Mouse (Mus musculus): ENCODE measurements around the gene Zfp663. TPM values are rescaled to one million over a fixed set of nuclear protein-coding genes. Genes with fewer than 3 reads are reported as not detected.
A peak's percentile ranks its signal among the peaks of the same experiment; 100 is the strongest.

The Zfp663 gene
- polyA plus RNA-seq, 1 experiment from 2014 or later: 0.23 TPM

DNA sequence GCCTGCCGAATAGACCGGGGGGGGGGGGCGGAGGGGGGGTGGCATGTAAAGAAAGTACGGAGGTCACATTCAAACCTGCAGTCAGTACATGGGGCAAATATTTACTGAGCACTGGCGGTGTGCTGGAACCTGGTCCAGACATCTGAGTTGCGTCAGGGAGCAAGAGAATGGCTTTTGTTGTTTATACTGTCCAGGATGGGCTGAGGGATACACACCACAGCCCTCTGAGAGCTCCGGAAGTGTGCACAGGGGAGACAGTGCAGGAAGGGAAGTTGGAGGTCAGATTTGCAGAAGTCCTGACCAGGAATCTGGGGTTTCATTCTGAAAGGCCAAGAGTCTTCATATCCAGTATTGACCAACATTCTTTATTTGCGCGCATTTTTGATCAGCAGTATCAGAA is 36.4 kb upstream of the Zfp663 start:
- 29% methylated on average over 9 of the region's 9 CpGs for WGBS
- ATAC-seq (ENCODE audit: insufficient number of reproducible peaks, insufficient read depth, low FRiP score, low read depth): no peak
- H3K9ac ChIP-seq (replicated peaks; ENCODE audit: low read depth, low read length): no peak overlapping the region
- no peak overlapping the region for H3K4me2 ChIP-seq (replicated peaks; ENCODE audit: low read depth, low read length)
- H3K36me3 ChIP-seq (ENCODE audit: control insufficient read depth, insufficient read depth, low read length): no peaks in the 10 kb centered on the region
- H3K4me3 ChIP-seq (ENCODE audit: low read depth, low read length): no peak overlapping the region
- H3K27ac ChIP-seq (ENCODE audit: low read length): no peak overlapping the region
- H3K9me3 ChIP-seq (ENCODE audit: control insufficient read depth, low read depth, low read length): no peaks in the 10 kb centered on the region
- H3K27me3 ChIP-seq (ENCODE audit: control insufficient read depth, insufficient read depth, low read length): no peaks in the 10 kb centered on the region
- H3K4me1 ChIP-seq (ENCODE audit: control insufficient read depth, insufficient read depth, low read length): no peaks in the 10 kb centered on the region

DNA sequence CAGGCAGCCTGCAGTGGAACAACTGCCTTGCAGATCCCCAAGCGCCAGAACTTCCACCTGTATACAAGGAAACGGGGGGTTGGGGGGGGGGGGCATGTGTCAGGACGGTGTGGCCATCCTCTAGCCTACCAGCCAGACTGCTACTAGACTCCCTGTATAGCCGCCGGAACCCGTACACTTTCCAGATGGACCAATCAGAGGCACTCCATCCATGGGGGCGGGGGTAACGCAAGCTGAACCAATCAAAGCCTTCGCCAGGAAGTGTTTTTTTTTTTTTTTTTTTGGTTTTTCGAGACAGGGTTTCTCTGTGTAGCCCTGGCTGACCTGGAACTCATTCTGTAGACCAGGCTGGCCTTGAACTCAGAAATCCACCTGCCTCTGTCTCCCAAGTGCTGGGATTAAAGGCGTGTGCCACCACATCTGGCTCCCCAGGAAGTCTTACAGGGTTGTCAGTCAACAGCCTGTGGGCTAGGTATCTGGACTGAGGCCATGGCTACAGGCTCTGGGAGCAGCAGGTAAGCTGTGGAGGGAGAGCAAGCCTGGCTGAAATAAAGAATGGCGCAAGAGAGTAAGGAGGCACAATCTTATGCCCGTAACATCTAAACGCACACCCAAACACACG is 29.7 kb upstream of the Zfp663 start:
- no peak overlapping the region for H3K4me2 ChIP-seq (replicated peaks; ENCODE audit: low read depth, low read length)
- no peak overlapping the region for H3K4me3 ChIP-seq (ENCODE audit: low read depth, low read length)
- ATAC-seq (ENCODE audit: insufficient number of reproducible peaks, insufficient read depth, low FRiP score, low read depth): no peak
- H3K27ac ChIP-seq (ENCODE audit: low read length): no peak overlapping the region
- no peaks in the 10 kb centered on the region for H3K36me3 ChIP-seq (ENCODE audit: control insufficient read depth, insufficient read depth, low read length)
- H3K9ac ChIP-seq (replicated peaks; ENCODE audit: low read depth, low read length): no peak overlapping the region
- H3K4me1 ChIP-seq (ENCODE audit: control insufficient read depth, insufficient read depth, low read length): peaks cover 5% of the 10 kb centered on the region; the same call in 1 of the 2 replicates
- 65% methylated on average over 14 of the region's 15 CpGs for WGBS
- no peaks in the 10 kb centered on the region for H3K9me3 ChIP-seq (ENCODE audit: control insufficient read depth, low read depth, low read length)
- H3K27me3 ChIP-seq (ENCODE audit: control insufficient read depth, insufficient read depth, low read length): no peaks in the 10 kb centered on the region

DNA sequence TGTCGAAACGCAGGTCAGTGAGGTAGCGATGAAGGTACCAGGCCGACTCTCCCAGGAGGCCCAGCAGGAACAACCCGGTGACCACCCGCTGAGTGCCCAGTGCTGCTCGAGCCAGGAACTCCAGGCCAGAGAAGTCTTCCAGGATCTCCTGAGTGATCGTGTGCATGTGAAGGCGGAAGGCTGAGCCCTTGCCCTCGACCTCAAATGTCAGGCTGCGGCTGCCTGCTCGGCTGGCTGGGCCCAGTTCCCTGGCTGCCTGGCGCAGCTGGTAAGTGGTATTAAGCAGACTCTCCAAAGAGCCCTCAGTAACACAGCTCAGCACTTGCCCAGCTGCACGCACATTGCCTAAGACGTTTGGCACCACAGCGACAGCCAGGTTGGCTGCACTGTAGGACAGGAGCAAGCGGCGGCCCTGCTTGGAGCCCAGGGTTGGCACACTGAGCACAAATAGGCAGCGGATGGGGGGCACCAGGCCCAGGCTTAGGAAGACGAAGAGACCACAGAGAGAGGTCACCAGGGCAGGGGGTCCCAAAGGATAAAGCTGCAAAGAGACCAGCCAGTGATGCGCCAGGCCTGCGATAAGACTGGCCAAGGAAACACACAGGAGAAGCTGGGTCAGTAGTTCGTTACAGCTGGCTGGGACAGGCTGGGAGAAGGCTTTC is 29.1 kb upstream of the Zfp663 start:
- Histone ChIP-seq H3K36me3 (ENCODE audit: control insufficient read depth, insufficient read depth, low read length) (no peaks in the 10 kb centered on the region), H3K4me3 (ENCODE audit: low read depth, low read length) (no peak overlapping the region), H3K4me1 (ENCODE audit: control insufficient read depth, insufficient read depth, low read length) (peaks cover 5% of the 10 kb centered on the region; the same call in 1 of the 2 replicates), H3K27ac (ENCODE audit: low read length) (no peak overlapping the region), H3K27me3 (ENCODE audit: control insufficient read depth, insufficient read depth, low read length) (no peaks in the 10 kb centered on the region), H3K9ac (replicated peaks; ENCODE audit: low read depth, low read length) (no peak overlapping the region), H3K9me3 (ENCODE audit: control insufficient read depth, low read depth, low read length) (no peaks in the 10 kb centered on the region), H3K4me2 (replicated peaks; ENCODE audit: low read depth, low read length) (no peak overlapping the region)
- 71% methylated on average over 23 of the region's 23 CpGs for WGBS
- no peak for ATAC-seq (ENCODE audit: insufficient number of reproducible peaks, insufficient read depth, low FRiP score, low read depth)

DNA sequence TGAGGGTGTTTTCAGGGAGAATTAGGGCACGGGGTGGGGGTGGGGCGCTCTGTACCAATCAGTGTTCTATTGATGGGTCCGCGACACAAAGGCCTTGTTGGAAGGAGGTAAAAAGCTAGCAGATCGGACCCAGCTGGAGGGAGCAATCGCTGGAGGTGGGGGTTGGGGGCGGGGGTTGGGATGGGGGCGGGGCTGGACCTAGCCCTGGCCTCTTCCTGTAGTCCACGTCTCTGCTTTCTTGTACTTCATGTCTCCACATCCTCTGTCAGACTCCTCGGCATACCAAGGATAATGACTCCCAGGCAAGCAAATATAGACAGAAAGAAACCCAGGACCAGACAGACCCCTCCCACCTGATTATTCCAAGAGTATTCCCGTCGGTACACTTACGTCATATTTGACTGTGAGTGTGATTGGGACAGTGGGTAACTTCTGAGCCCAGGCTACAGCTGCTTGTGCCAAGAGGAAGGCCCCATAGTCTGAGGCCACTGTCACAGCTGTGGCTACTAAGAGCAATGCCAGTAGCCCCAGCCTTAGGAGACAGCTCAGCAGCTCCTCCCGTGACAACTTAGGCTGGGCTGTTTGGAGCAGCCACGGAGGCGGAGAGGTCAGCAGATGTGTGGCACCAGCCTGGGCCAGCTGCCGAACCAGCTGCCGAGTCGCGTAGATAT is 28.4 kb upstream of the Zfp663 start:
- Histone ChIP-seq H3K27ac (ENCODE audit: low read length) (no peak overlapping the region), H3K9ac (replicated peaks; ENCODE audit: low read depth, low read length) (no peak overlapping the region), H3K4me1 (ENCODE audit: control insufficient read depth, insufficient read depth, low read length) (peaks cover 5% of the 10 kb centered on the region; the same call in 1 of the 2 replicates), H3K4me2 (replicated peaks; ENCODE audit: low read depth, low read length) (no peak overlapping the region), H3K9me3 (ENCODE audit: control insufficient read depth, low read depth, low read length) (no peaks in the 10 kb centered on the region), H3K36me3 (ENCODE audit: control insufficient read depth, insufficient read depth, low read length) (no peaks in the 10 kb centered on the region), H3K4me3 (ENCODE audit: low read depth, low read length) (no peak overlapping the region), H3K27me3 (ENCODE audit: control insufficient read depth, insufficient read depth, low read length) (no peaks in the 10 kb centered on the region)
- 39% methylated on average over 20 of the region's 20 CpGs for WGBS
- no peak for ATAC-seq (ENCODE audit: insufficient number of reproducible peaks, insufficient read depth, low FRiP score, low read depth)

DNA sequence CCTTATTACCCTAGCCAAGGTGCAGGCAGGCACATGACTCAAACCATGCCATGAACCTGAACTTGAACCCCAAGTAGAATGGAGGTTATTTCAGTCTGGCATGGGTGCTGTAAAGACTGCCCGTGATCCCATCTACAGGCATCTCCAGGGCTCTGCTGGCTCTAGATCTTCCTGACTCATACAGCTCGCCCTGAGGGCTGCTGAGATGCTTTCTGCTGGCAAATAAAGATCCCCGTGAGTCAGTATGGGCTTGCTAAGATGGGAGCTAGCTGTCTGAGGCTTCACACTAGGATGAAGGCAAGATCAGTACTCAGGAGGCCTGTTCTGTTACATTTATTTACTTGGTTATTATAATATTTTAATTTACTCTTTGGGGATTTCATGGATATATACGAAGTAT is 23.6 kb upstream of the Zfp663 start:
- Histone ChIP-seq H3K36me3 (ENCODE audit: control insufficient read depth, insufficient read depth, low read length) (no peaks in the 10 kb centered on the region), H3K4me1 (ENCODE audit: control insufficient read depth, insufficient read depth, low read length) (peaks cover 2% of the 10 kb centered on the region; the same call in 1 of the 2 replicates), H3K9me3 (ENCODE audit: control insufficient read depth, low read depth, low read length) (no peaks in the 10 kb centered on the region), H3K27me3 (ENCODE audit: control insufficient read depth, insufficient read depth, low read length) (no peaks in the 10 kb centered on the region), H3K27ac (ENCODE audit: low read length) (no peak overlapping the region), H3K9ac (replicated peaks; ENCODE audit: low read depth, low read length) (no peak overlapping the region), H3K4me2 (replicated peaks; ENCODE audit: low read depth, low read length) (no peak overlapping the region), H3K4me3 (ENCODE audit: low read depth, low read length) (no peak overlapping the region)
- no peak for ATAC-seq (ENCODE audit: insufficient number of reproducible peaks, insufficient read depth, low FRiP score, low read depth)
- WGBS: 79% methylated on average over 4 of the region's 4 CpGs

DNA sequence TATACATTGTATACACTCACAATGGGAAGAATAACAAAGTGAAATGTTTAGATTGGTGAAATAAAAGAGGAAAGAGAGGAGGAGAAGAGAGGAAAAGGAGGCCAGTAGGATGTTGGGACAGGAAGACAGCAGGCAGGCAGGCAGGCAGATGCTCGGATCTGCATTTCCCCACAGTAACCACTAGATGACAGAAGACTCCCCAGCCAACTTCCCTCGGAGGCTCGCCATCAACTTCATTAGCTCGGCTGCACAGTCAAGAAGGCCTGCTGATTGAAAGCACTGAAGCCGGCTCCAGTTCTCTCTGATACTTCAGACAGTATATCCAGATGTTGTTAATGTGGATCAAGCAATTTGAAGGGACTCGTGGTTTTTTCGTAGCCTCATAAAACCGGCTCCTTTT is 23.0 kb upstream of the Zfp663 start:
- Histone ChIP-seq H3K9ac (replicated peaks; ENCODE audit: low read depth, low read length) (no peak overlapping the region), H3K4me3 (ENCODE audit: low read depth, low read length) (no peak overlapping the region)

DNA sequence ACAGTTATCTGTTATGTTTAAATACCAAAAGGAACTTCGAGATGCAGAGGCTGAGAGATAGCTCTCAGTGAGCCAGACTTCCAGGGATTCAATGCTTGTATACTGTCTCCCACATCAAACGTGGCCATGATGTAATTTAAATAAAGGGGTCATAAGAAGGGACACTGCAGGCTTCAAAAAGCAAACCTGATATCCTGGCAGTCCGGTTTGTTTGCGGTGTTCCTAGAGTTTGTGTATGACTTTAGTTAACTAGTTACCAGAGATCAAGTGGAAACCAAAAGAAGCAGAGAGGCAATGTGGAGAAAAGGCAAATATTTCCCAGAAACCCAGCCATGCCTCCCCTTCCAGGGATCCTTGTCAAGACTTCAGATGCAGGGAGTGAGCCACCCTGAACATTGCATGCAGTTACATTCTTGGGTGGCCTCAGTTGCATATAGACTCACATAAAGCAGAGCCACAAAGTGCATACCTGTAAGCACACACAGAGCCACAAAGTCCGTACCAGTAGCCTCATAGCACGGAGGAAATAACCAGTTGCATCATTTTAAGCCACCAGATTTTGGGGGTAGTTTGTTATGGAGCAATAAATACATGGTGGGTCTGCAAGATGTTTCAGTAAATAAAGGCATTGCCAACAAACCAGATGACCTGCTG is 20.9 kb upstream of the Zfp663 start:
- no peaks in the 10 kb centered on the region for H3K27me3 ChIP-seq (ENCODE audit: control insufficient read depth, insufficient read depth, low read length)
- 66% methylated on average over 6 of the region's 6 CpGs for WGBS
- H3K4me2 ChIP-seq (replicated peaks; ENCODE audit: low read depth, low read length): no peak overlapping the region
- H3K9me3 ChIP-seq (ENCODE audit: control insufficient read depth, low read depth, low read length): no peaks in the 10 kb centered on the region
- ATAC-seq (ENCODE audit: insufficient number of reproducible peaks, insufficient read depth, low FRiP score, low read depth): no peak
- peaks cover 5% of the 10 kb centered on the region; the same call in 1 of the 2 replicates for H3K4me1 ChIP-seq (ENCODE audit: control insufficient read depth, insufficient read depth, low read length)
- no peak overlapping the region for H3K9ac ChIP-seq (replicated peaks; ENCODE audit: low read depth, low read length)
- no peak overlapping the region for H3K4me3 ChIP-seq (ENCODE audit: low read depth, low read length)
- peaks cover 23% of the 10 kb centered on the region for H3K36me3 ChIP-seq (ENCODE audit: control insufficient read depth, insufficient read depth, low read length)
- H3K27ac ChIP-seq (ENCODE audit: low read length): no peak overlapping the region

More for the DNA sequence above, 23.0 kb upstream of the Zfp663 start:
- Histone ChIP-seq H3K27ac (ENCODE audit: low read length) (no peak overlapping the region), H3K4me1 (ENCODE audit: control insufficient read depth, insufficient read depth, low read length) (peaks cover 5% of the 10 kb centered on the region; the same call in 1 of the 2 replicates), H3K27me3 (ENCODE audit: control insufficient read depth, insufficient read depth, low read length) (no peaks in the 10 kb centered on the region), H3K36me3 (ENCODE audit: control insufficient read depth, insufficient read depth, low read length) (0 out of 2 replicates have a peak, but pooled peaks cover 2% of the 10 kb centered on the region), H3K4me2 (replicated peaks; ENCODE audit: low read depth, low read length) (no peak overlapping the region), H3K9me3 (ENCODE audit: control insufficient read depth, low read depth, low read length) (no peaks in the 10 kb centered on the region)
- WGBS: 17% methylated on average over 8 of the region's 8 CpGs
- no peak for ATAC-seq (ENCODE audit: insufficient number of reproducible peaks, insufficient read depth, low FRiP score, low read depth)

DNA sequence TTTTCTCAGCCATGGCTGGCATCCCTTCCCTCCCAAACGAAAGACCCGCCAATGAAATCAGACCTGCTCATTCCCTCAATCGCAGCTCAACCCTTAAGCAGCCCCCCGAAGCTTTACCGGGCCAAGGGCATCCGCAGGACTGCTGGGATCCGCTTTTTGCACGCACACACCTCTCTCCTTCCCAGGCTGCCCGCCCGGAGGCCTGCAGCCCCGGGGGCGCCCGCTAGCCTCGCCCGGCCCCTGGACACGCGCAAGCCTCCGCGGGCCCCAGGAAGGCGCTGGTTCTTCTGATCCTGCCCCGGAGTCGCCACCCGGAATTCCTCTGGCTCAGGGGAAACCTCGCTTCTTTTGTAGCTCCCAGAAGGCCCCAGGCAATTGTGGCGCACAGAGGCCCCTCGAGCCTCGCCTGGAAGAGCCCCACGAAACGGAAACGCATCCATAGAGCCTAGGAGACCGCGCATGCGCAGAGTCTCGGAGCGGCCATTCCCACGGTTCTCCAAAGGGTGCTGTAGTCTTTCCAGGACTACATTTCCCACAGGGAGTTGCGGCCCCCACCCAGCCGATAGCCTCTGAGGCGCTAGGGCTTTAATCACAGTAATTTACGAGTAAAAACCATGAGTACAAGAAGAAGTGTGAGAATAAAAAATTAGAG is 19.4 kb upstream of the Zfp663 start, which contains the start of gene Zfp334:
TSS of gene Zfp334 (minus strand) at position 416 of the 652 bp plus-strand sequence.
- H3K27me3 ChIP-seq (ENCODE audit: control insufficient read depth, insufficient read depth, low read length): no peaks in the 10 kb centered on the region
- peak within 1 kb of the TSS; percentile 57 for H3K4me2 ChIP-seq (replicated peaks; ENCODE audit: low read depth, low read length)
- H3K9ac ChIP-seq (replicated peaks; ENCODE audit: low read depth, low read length): peak within 1 kb of the TSS; percentile 68
- ATAC-seq (ENCODE audit: insufficient number of reproducible peaks, insufficient read depth, low FRiP score, low read depth): peak; percentile 90
- peak within 1 kb of the TSS; percentile 57 for H3K4me3 ChIP-seq (ENCODE audit: low read depth, low read length)
- H3K9me3 ChIP-seq (ENCODE audit: control insufficient read depth, low read depth, low read length): no peaks in the 10 kb centered on the region
- WGBS: under 1% methylated on average over 40 of the region's 40 CpGs
- H3K36me3 ChIP-seq (ENCODE audit: control insufficient read depth, insufficient read depth, low read length): peaks cover 37% of the 10 kb centered on the region
- H3K27ac ChIP-seq (ENCODE audit: low read length): peak within 1 kb of the TSS; percentile 82
- H3K4me1 ChIP-seq (ENCODE audit: control insufficient read depth, insufficient read depth, low read length): peaks cover 5% of the 10 kb centered on the region; the same call in 1 of the 2 replicates
